Mouse (Mus musculus): ENCODE results near the gene Vmn1r118.
"Not testable (repeated sequence)": the region's sequence is repeated elsewhere in the genome, so short reads cannot be mapped to it uniquely, and the experiment has no call there.

DNA sequence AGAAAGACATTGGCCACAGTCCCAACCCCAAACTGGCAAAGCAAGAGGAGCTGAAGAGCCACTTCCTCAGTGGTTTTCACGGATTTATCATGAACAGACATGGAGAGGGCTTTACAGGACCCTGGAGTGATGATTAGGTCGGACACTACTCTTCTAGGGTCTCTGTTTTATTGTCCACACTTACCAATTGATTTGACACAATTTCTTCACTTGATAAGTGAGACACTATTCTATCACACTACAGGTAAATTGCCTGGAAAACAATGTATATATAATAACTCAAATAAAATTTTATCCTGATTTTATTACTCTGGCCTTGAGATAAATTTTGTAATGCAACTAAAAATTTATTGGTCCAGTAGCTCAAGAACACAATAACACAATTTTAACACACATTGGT lies at the start of gene Vmn1r118:
- TF ChIP-seq CTCF (conservative IDR thresholded peaks at IDR 0.05; ENCODE audit: low read length); POU5F1 (IDR thresholded peaks at IDR 0.05; ENCODE audit: borderline replicate concordance, low read length); NANOG (IDR thresholded peaks at IDR 0.05; ENCODE audit: borderline replicate concordance, low read length): not testable (repeated sequence)
